Mouse (Mus musculus): ENCODE data around the gene Sipa1l1.

GRCm38 (mm10) chr12:82186740-82187139 is 17.6 kb downstream of the Sipa1l1 start:
- TF ChIP-seq POLR2A (IDR thresholded peaks at IDR 0.05; ENCODE audit: borderline replicate concordance, low read depth, low read length) = no peak
- no peak for TF ChIP-seq CTCF (IDR thresholded peaks at IDR 0.05; ENCODE audit: low read depth, low read length)

Data from bone marrow macrophage, adult 2 months (primary cell).